Mouse (Mus musculus): ENCODE measurements around the gene Lrrc59. TPM values are rescaled to one million over a fixed set of nuclear protein-coding genes. Genes with fewer than 3 reads are reported as not detected.
"Not testable (repeated sequence)": the region's sequence is repeated elsewhere in the genome, so short reads cannot be mapped to it uniquely, and the experiment has no call there.

The Lrrc59 gene
- polyA plus RNA-seq, 1 experiment from 2014 or later: 205 TPM

DNA sequence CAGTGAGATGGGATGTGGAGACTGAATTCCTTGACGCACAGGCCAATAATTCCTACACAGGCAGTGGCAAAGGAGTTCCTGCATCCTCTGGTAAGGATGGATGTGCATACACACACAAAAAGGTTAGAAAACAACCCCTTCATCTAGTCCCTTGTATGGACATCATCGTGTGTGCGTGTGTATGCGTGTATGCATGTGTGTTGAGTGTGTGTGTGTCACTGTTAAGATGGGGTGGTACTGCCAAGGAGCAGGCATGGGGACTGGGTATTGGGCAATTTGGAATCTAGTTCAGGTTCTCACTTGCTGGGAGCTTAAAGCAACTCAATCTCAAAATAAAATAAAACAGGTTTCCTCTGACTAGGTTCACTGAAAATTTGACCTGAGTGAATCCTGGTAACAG, 16.9 kb downstream of the Lrrc59 start:
- WGBS: 91% methylated on average over 4 of the region's 4 CpGs
- DNase-seq (ENCODE audit: low spot score) (no peak), ATAC-seq (ENCODE audit: low read depth) (no peak)
- Histone ChIP-seq H3K9ac (ENCODE audit: low read depth, low read length) (no peak overlapping the region), H3K9me3 (ENCODE audit: control insufficient read depth, low read length) (no peaks in the 10 kb centered on the region), H3K4me2 (ENCODE audit: low read depth, low read length) (no peak overlapping the region), H3K4me1 (ENCODE audit: control insufficient read depth, insufficient read depth, low read length) (no peaks in the 10 kb centered on the region), H3K4me3 (ENCODE audit: low read depth, low read length) (no peak overlapping the region), H3K27me3 (replicated peaks; ENCODE audit: control insufficient read depth, insufficient read depth, low read length) (no peaks in the 10 kb centered on the region), H3K36me3 (ENCODE audit: control insufficient read depth, insufficient read depth, low read length) (peaks cover 70% of the 10 kb centered on the region), H3K27ac (replicated peaks; ENCODE audit: low read depth, low read length) (no peak overlapping the region)

DNA sequence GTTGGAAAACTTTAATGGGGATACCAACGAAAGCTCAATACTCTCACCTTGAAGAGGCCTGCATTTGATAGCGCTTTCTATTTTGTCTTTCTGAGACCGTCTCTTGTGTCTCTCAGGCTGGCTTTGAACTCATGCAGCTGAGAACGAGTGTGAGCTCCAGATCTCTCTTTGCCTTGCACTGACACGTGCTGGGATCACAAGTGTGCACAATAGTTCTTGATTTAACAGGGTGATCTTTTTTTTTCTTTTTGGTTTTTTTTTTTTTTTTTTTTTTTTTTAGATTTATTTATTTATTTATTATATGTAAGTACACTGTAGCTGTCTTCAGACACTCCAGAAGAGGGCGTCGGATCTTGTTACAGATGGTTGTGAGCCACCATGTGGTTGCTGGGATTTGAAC, 21.7 kb downstream of the Lrrc59 start:
- DNase-seq (ENCODE audit: low spot score): not testable (repeated sequence)

DNA sequence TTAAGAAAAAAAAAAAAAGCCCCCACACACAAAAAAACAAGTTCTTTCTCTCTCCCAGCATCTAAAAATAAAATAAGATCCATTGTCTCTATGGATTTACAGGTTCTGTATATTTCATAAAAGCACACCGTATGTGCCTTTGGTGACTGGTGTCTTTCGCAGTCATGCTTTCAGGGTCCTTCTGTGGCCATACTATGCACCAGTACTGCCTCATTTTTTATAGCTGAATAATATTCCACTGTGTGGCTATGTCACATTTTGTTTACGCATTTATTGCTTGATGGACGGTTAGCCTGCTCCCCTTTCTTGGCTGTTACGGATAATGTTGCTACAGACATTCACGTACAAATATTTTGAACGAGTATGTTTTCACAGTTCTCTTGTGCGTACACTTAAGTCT, 23.4 kb downstream of the Lrrc59 start:
- peak overlapping the region; percentile 62 for H3K4me3 ChIP-seq (ENCODE audit: low read depth, low read length)
- ATAC-seq (ENCODE audit: low read depth) (no peak), DNase-seq (ENCODE audit: low spot score) (no peak)
- H3K27me3 ChIP-seq (replicated peaks; ENCODE audit: control insufficient read depth, insufficient read depth, low read length): no peaks in the 10 kb centered on the region
- WGBS: 51% methylated on average over 8 of the region's 8 CpGs
- H3K36me3 ChIP-seq (ENCODE audit: control insufficient read depth, insufficient read depth, low read length): peaks cover 25% of the 10 kb centered on the region
- no peak overlapping the region for H3K27ac ChIP-seq (replicated peaks; ENCODE audit: low read depth, low read length)
- H3K9me3 ChIP-seq (ENCODE audit: control insufficient read depth, low read length): no peaks in the 10 kb centered on the region
- H3K4me2 ChIP-seq (ENCODE audit: low read depth, low read length): peak overlapping the region; percentile 85
- H3K4me1 ChIP-seq (ENCODE audit: control insufficient read depth, insufficient read depth, low read length): peaks cover 14% of the 10 kb centered on the region
- H3K9ac ChIP-seq (ENCODE audit: low read depth, low read length): no peak overlapping the region; the same call in 1 of the 2 replicates

More for the DNA sequence above, 21.7 kb downstream of the Lrrc59 start:
- H3K9me3 ChIP-seq (ENCODE audit: control insufficient read depth, low read length); H3K4me2 ChIP-seq (ENCODE audit: low read depth, low read length); ATAC-seq (ENCODE audit: low read depth); H3K9ac ChIP-seq (ENCODE audit: low read depth, low read length); H3K27ac ChIP-seq (replicated peaks; ENCODE audit: low read depth, low read length); H3K27me3 ChIP-seq (replicated peaks; ENCODE audit: control insufficient read depth, insufficient read depth, low read length); H3K4me3 ChIP-seq (ENCODE audit: low read depth, low read length): not testable (repeated sequence)
- WGBS: 92% methylated on average over 5 of the region's 7 CpGs
- H3K36me3 ChIP-seq (ENCODE audit: control insufficient read depth, insufficient read depth, low read length): peaks cover 27% of the 10 kb centered on the region
- peaks cover 14% of the 10 kb centered on the region for H3K4me1 ChIP-seq (ENCODE audit: control insufficient read depth, insufficient read depth, low read length)

DNA sequence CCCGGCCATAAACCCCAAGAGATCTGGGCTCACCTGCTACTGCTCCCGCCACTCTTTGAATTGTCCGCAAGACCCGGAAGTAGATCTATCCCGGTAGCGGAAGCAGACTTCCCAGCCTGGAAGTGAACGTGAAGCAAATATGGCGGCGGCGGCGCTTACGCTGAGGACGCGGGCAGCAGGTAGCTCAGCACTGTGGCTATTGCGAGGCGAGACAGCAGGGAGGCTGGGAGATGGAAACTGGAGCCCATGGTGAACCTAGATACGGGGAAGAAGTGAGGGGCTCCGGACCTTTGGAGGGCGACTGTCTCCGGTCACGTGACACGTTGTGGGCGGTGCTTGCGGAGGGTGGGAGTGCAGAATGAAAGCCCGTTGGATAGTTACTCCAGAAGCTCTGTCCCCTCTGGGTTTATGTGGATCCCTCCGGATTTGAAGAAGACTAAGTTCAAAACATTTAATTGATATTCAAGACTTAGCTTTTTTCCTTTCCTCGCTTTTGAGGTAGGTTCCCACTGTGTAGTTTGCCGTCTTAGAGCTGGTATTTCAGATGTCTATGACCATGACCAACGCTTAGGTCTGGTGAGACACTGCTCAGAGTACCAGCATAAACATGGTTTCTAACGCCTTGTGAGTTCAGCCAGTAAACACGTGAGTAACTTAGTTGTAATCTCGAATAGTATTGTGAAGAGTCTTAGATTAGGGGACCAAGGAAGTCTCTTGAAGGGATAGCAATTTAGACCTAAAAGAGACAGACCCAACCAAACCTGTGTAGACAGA, 24.3 kb downstream of the Lrrc59 start, which contains the start of the genes Mrpl27 and Eme1:
Gene Mrpl27 (plus strand): TSS at position 105 of the 774 bp plus-strand sequence.
Gene Eme1 (minus strand): TSS at position 302 of the 774 bp plus-strand sequence.
- H3K27me3 ChIP-seq (replicated peaks; ENCODE audit: control insufficient read depth, insufficient read depth, low read length): no peaks in the 10 kb centered on the region
- ATAC-seq (ENCODE audit: low read depth) (peak; percentile 89), DNase-seq (ENCODE audit: low spot score) (peak; percentile 93)
- H3K4me2 ChIP-seq (ENCODE audit: low read depth, low read length): peak within 1 kb of the TSS; percentile 85
- H3K9ac ChIP-seq (ENCODE audit: low read depth, low read length): peak within 1 kb of the TSS; percentile 76
- WGBS: under 1% methylated on average over 32 of the region's 32 CpGs
- no peaks in the 10 kb centered on the region for H3K9me3 ChIP-seq (ENCODE audit: control insufficient read depth, low read length)
- peak within 1 kb of the TSS; percentile 62 for H3K4me3 ChIP-seq (ENCODE audit: low read depth, low read length)
- peaks cover 34% of the 10 kb centered on the region for H3K36me3 ChIP-seq (ENCODE audit: control insufficient read depth, insufficient read depth, low read length)
- H3K4me1 ChIP-seq (ENCODE audit: control insufficient read depth, insufficient read depth, low read length): peaks cover 14% of the 10 kb centered on the region
- H3K27ac ChIP-seq (replicated peaks; ENCODE audit: low read depth, low read length): peak within 1 kb of the TSS; percentile 91

DNA sequence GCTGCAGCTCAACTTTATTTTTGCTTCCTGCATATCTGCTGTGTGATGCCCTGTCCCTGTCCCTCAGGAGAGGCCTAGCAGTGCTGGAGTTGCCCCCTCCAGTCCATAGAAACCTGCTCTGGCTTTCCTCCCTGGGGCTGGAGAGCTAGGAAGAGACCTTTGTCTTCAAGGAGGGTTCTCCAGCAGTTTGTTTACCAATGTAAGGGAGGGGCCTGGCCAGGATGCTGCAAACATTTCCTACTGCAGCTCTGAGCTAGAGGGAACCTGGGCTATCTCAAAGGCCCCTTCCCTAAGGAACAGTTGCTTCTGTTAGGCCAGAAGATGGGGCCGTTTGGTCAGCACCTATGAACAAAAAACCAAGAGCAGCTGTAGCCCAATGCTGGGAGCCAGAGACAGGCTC, 31.8 kb downstream of the Lrrc59 start:
- 63% methylated on average over 1 of the region's 1 CpGs for WGBS
- Histone ChIP-seq H3K36me3 (ENCODE audit: control insufficient read depth, insufficient read depth, low read length) (peaks cover 94% of the 10 kb centered on the region), H3K4me2 (ENCODE audit: low read depth, low read length) (no peak overlapping the region), H3K4me1 (ENCODE audit: control insufficient read depth, insufficient read depth, low read length) (no peaks in the 10 kb centered on the region), H3K9ac (ENCODE audit: low read depth, low read length) (no peak overlapping the region), H3K9me3 (ENCODE audit: control insufficient read depth, low read length) (no peaks in the 10 kb centered on the region), H3K27ac (replicated peaks; ENCODE audit: low read depth, low read length) (no peak overlapping the region), H3K27me3 (replicated peaks; ENCODE audit: control insufficient read depth, insufficient read depth, low read length) (no peaks in the 10 kb centered on the region), H3K4me3 (ENCODE audit: low read depth, low read length) (no peak overlapping the region)
- ATAC-seq (ENCODE audit: low read depth): no peak
- DNase-seq (ENCODE audit: low spot score): no peak

DNA sequence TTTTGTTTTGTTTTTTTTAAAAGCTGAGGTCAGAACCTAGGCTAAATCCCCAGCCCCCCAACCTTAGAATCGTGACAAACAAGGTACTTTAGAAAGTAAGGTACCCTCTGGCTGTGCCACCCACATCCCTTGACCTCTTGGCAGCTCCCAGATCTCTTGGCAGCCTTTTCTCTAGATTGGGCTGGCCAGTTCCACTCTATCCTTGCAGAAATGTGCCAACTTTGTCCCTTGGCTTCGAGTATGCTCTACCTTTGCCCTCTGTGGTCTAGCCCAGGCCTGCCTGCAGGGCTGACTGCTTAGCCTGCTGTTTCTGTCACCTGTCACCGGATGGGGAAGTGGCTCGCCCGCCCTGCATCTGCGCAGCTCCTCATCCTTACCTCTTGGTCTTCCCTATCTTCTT, 35.7 kb downstream of the Lrrc59 start:
- Histone ChIP-seq H3K27ac (replicated peaks; ENCODE audit: low read depth, low read length) (no peak overlapping the region), H3K9ac (ENCODE audit: low read depth, low read length) (no peak overlapping the region), H3K36me3 (ENCODE audit: control insufficient read depth, insufficient read depth, low read length) (peaks cover 96% of the 10 kb centered on the region), H3K4me1 (ENCODE audit: control insufficient read depth, insufficient read depth, low read length) (no peaks in the 10 kb centered on the region), H3K4me3 (ENCODE audit: low read depth, low read length) (no peak overlapping the region), H3K4me2 (ENCODE audit: low read depth, low read length) (no peak overlapping the region), H3K27me3 (replicated peaks; ENCODE audit: control insufficient read depth, insufficient read depth, low read length) (no peaks in the 10 kb centered on the region), H3K9me3 (ENCODE audit: control insufficient read depth, low read length) (no peaks in the 10 kb centered on the region)
- DNase-seq (ENCODE audit: low spot score) (no peak), ATAC-seq (ENCODE audit: low read depth) (no peak)
- 93% methylated on average over 6 of the region's 6 CpGs for WGBS

DNA sequence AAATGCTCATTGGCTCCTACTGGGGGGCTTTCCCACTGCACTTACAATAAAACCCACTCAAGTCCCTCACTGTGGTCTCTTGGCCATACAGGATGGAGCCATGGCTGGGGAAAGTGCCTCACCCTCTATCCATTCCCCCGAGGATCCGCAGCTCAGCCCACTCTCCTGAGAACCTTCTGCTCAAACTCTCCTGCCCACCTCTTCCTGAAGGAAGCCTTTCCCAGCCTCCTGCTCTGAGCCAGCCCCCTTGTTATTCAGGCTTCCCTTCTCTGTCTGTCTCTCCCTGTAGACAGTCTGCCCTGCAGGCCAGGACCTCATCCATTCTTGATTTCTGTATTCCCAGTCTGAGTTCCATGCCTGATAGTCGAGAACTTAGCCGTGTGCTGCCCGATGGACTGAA, 45.4 kb downstream of the Lrrc59 start:
- 71% methylated on average over 5 of the region's 5 CpGs for WGBS
- peaks cover 28% of the 10 kb centered on the region for H3K4me1 ChIP-seq (ENCODE audit: control insufficient read depth, insufficient read depth, low read length)
- H3K27me3 ChIP-seq (replicated peaks; ENCODE audit: control insufficient read depth, insufficient read depth, low read length): no peaks in the 10 kb centered on the region
- H3K4me3 ChIP-seq (ENCODE audit: low read depth, low read length): no peak overlapping the region
- H3K4me2 ChIP-seq (ENCODE audit: low read depth, low read length): peak overlapping the region; percentile 91; the same call in 1 of the 2 replicates
- no peak overlapping the region for H3K27ac ChIP-seq (replicated peaks; ENCODE audit: low read depth, low read length)
- DNase-seq (ENCODE audit: low spot score) (no peak), ATAC-seq (ENCODE audit: low read depth) (no peak)
- peaks cover 10% of the 10 kb centered on the region for H3K36me3 ChIP-seq (ENCODE audit: control insufficient read depth, insufficient read depth, low read length)
- H3K9ac ChIP-seq (ENCODE audit: low read depth, low read length): no peak overlapping the region
- H3K9me3 ChIP-seq (ENCODE audit: control insufficient read depth, low read length): no peaks in the 10 kb centered on the region

DNA sequence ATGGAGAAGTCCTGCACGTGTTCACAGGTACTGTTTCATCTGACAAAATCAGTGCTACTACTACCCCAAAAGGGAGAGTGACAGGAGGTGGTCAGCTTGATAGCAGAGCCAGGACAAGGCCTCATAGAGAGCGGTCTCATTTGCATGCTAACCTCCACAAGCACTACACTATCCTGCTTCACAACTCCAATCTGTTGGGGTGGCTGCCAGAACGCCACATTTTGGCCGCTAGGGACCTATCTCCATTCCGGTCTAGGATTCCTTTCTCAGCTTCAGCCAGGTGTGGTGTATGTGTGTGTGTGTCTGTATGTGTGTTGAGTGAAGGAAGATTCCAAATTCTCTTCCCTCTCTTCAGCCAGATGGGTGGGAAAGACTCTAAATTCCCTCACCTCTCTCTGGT, 45.9 kb downstream of the Lrrc59 start:
- ATAC-seq (ENCODE audit: low read depth): no peak
- DNase-seq (ENCODE audit: low spot score): no peak
- 0 out of 2 replicates have a peak, but pooled peaks cover under 1% of the 10 kb centered on the region for H3K9me3 ChIP-seq (ENCODE audit: control insufficient read depth, low read length)
- peaks cover 28% of the 10 kb centered on the region for H3K4me1 ChIP-seq (ENCODE audit: control insufficient read depth, insufficient read depth, low read length)
- H3K4me2 ChIP-seq (ENCODE audit: low read depth, low read length): peak overlapping the region; percentile 91; the same call in 1 of the 2 replicates
- no peak overlapping the region for H3K4me3 ChIP-seq (ENCODE audit: low read depth, low read length)
- peaks cover 6% of the 10 kb centered on the region for H3K36me3 ChIP-seq (ENCODE audit: control insufficient read depth, insufficient read depth, low read length)
- WGBS: 74% methylated on average over 5 of the region's 5 CpGs
- peak overlapping the region; percentile 37; the same call in 1 of the 2 replicates for H3K9ac ChIP-seq (ENCODE audit: low read depth, low read length)
- no peaks in the 10 kb centered on the region for H3K27me3 ChIP-seq (replicated peaks; ENCODE audit: control insufficient read depth, insufficient read depth, low read length)
- H3K27ac ChIP-seq (replicated peaks; ENCODE audit: low read depth, low read length): no peak overlapping the region
